Mouse (Mus musculus) neural tube, embryonic 13.5 days (tissue): Measurements from ENCODE around the gene Hpcal4. TPM values are rescaled to one million over a fixed set of nuclear protein-coding genes. Genes with fewer than 3 reads are reported as not detected.
A peak's percentile ranks its signal among the peaks of the same experiment; 100 is the strongest.
"Not testable (repeated sequence)": the region's sequence is repeated elsewhere in the genome, so short reads cannot be mapped to it uniquely, and the experiment has no call there.

Source experiments
- ATAC-seq: fragments of 200-750 bp; cut with Nextera tagmentation; 2 replicates; pipeline ENCODE4 v1.8.0; 2017; ENCODE audit warnings: low read depth, mild to moderate bottlenecking, moderate TSS enrichment, moderate library complexity
- H3K27ac ChIP-seq: fragments of 300-500 bp; sonication (generic); replicated peaks from 2 replicates; pipeline ENCODE4 v1.5.1; 2015; ENCODE audit warnings: moderate library complexity, mild to moderate bottlenecking, inconsistent platforms
- H3K27me3 ChIP-seq: fragments of 300-500 bp; sonication (generic); 2 replicates; pipeline ENCODE4 v1.6.1; 2015; ENCODE audit warnings: mild to moderate bottlenecking, inconsistent platforms
- H3K36me3 ChIP-seq: fragments of 300-500 bp; sonication (generic); 2 replicates; pipeline ENCODE4 v1.6.1; 2015; ENCODE audit warnings: mild to moderate bottlenecking, inconsistent platforms
- H3K4me1 ChIP-seq: fragments of 300-500 bp; sonication (generic); replicated peaks from 2 replicates; pipeline ENCODE4 v1.6.1; 2015; ENCODE audit warnings: inconsistent platforms
- H3K4me2 ChIP-seq: fragments of 300-500 bp; sonication (generic); 2 replicates; pipeline ENCODE4 v1.6.1; 2015; ENCODE audit warnings: inconsistent platforms, mild to moderate bottlenecking, moderate library complexity
- H3K4me3 ChIP-seq: fragments of 300-500 bp; sonication (generic); 2 replicates; pipeline ENCODE4 v1.5.1; 2015; ENCODE audit warnings: mild to moderate bottlenecking, inconsistent platforms
- H3K9ac ChIP-seq: fragments of 300-500 bp; sonication (generic); 2 replicates; pipeline ENCODE4 v1.6.1; 2015; ENCODE audit warnings: moderate library complexity, mild to moderate bottlenecking, inconsistent platforms
- H3K9me3 ChIP-seq: fragments of 300-500 bp; sonication (generic); 2 replicates; pipeline ENCODE4 v1.6.1; 2016; ENCODE audit warnings: inconsistent platforms
- WGBS: fragments of 180-500 bp; shearing (Covaris S2); methylation state at CpG from one replicate; pipeline ENCODE4 v1.1.7; 2015; 5-methylcytosine and 5-hydroxymethylcytosine counted together
- polyA plus RNA-seq: library from polyadenylated mRNA; unstranded; fragments of >200 nt; fragmentation: Nextera tagmentation; extraction: Ambion mirVana; gene quantifications from 2 replicates; pipeline ENCODE4 v1.2.1, GENCODE M21; 2015

Hpcal4 gene
- polyA plus RNA-seq, result 10.4 and 11.2 TPM in 2 replicates

DNA sequence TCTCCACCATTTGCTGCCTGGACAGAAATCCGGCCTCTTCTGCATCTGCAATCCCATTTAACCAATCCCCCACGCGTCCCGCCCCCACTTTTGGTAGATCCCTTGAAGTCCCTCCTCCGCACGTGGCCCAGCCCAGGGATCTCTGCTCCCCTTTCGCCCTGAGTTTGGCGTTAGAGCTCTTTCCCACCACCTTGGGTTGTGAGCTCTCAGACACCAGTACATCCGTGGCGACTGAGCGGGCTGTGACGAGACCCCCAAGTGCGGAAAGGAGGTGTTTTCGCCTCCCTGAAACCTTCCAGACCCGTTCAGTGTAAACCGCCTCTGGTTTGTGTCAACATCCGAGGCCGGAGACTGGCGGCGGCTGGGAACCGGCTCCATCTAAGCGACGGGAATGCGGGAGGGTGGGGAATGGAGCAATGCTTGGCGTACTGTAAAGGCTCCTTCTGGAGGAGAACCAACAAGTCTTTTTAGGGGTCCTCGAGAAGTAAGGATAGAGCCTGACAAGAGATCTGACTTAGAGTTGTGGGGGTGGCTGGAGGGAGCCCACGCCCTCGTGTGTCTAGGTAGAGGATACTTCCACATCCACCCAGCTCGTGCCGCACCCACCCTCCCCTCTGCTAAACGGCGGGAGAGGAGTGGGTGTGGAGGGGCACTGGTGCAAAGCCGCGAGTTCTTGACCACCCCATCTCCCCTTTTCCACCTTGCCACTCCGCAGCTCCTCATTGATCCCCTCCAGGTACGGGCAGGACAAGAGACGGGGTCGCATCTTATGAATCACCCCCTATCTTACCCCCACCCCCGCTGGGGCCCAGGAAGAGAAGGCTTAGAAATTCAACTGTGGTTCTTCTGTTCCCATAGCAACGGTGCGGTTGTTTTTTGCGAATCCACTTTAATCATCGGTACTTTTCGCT is at the start of gene Hpcal4:
Gene Hpcal4, plus strand, starts transcription at position 900 of the 911 bp plus-strand sequence.
- Histone ChIP-seq H3K4me3 (peak within 1 kb of the TSS; percentile 51), H3K36me3 (no peaks in the 10 kb centered on the region), H3K4me2 (peak within 1 kb of the TSS; percentile 66), H3K9ac (peak within 1 kb of the TSS; percentile 71), H3K9me3 (no peaks in the 10 kb centered on the region), H3K27ac (no peak within 1 kb of the TSS), H3K27me3 (peaks cover 73% of the 10 kb centered on the region), H3K4me1 (peaks cover 30% of the 10 kb centered on the region)
- ATAC-seq, result peak; percentile 62
- WGBS, result under 1% methylated on average over 44 of the region's 44 CpGs

DNA sequence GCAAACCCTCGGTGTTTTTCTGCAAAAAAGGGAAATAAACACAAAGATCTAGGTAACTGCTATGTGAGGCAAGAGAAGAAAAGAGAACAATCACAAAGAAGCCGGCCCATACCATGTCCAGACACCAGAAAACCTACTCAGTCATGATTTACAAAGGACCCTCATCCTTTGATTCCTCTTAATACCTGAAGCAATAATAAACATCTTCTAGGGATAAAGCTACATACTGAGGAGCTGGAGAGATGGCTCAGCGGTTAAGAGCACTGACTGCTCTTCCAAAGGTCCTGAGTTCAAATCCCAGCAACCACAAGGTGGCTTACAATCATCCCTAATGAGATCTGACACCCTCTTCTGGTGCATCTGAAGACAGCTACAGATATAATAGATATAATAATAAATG is 45.5 kb upstream of the Hpcal4 start:
- no peak overlapping the region for H3K4me3 ChIP-seq
- H3K9ac ChIP-seq, result no peak overlapping the region
- H3K27ac ChIP-seq, result no peak overlapping the region
- WGBS, result 91% methylated on average over 3 of the region's 3 CpGs
- H3K36me3 ChIP-seq, result peaks cover 43% of the 10 kb centered on the region
- no peak for ATAC-seq
- peaks cover 4% of the 10 kb centered on the region; the same call in 1 of the 2 replicates for H3K27me3 ChIP-seq
- peaks cover 24% of the 10 kb centered on the region for H3K4me1 ChIP-seq
- H3K9me3 ChIP-seq, result no peaks in the 10 kb centered on the region
- H3K4me2 ChIP-seq, result no peak overlapping the region

DNA sequence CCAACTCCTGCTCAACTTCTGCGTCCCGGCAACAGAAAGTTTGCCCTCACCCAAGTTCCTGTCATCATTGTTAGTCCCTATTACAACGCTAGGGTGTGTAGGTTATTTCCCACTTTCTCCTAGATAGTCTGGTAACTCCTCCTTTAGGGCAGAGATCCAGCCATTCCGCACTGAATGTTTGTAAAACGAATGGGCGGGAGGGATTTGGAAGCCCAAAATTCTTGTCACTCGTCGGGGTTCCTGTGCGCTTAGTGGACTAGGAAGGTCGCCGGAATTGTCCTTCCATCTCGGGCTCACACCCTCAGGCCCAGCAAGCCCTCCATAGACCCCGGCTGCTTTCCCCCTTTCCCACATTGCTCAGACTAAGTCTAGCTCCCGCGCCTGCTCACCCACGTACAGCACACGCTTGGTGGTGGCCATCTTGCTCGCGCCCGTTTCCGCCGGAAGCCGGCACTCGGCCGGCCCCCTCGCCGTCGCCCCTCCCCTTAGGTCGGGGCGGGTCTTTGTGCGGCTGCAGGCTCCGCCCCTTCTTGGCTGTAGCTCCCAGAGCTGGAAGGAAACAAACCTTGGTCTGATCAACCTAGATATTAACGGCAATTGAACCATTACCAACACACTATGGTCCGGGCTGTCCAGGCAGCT is 43.4 kb upstream of the Hpcal4 start, which contains the start of gene Ppie:
Gene Ppie, minus strand, starts transcription at position 439 of the 642 bp plus-strand sequence.
- Histone ChIP-seq H3K4me2 (peak within 1 kb of the TSS; percentile 90), H3K27me3 (peaks cover 13% of the 10 kb centered on the region), H3K4me1 (peaks cover 24% of the 10 kb centered on the region), H3K27ac (peak within 1 kb of the TSS; percentile 83), H3K9me3 (no peaks in the 10 kb centered on the region), H3K4me3 (peak within 1 kb of the TSS; percentile 69), H3K9ac (peak within 1 kb of the TSS; percentile 74), H3K36me3 (peaks cover 24% of the 10 kb centered on the region)
- WGBS, result under 1% methylated on average over 34 of the region's 34 CpGs
- peak; percentile 97 for ATAC-seq

DNA sequence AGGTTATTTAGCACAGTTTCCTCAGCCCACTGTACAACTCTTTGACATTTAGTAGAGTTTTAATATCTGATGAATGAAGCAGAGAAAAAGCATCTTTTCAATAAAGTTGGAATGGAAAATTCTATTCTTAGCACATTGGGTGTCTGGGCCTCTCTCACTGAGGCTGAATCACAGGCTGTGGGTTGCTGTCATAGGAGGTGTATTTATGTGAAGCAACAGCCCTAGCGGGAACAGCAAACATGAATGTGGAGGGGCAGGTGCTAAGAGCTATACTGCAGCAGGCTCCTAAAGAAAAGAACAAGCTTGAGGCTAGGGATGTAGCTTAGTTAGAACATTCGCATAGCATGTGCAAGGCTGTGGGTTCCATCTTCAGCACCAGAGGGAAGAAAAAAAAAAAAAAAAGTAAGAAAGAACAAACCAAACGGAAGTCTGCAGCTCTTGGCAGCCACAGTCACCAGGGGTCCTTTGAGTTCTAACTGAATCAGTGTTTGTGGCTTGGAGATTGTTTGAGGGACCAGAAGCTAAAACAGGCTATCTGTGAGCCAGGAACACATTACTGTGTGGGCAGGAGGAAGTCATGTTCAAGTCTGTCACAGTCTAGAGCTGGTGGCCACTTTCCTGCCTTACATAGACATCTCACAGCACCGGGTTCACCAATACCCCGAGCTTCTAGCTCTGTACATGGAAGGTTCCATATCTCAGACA is 35.4 kb upstream of the Hpcal4 start:
- no peak overlapping the region for H3K27ac ChIP-seq
- no peaks in the 10 kb centered on the region for H3K36me3 ChIP-seq
- H3K4me2 ChIP-seq, result no peak overlapping the region
- ATAC-seq, result no peak
- no peaks in the 10 kb centered on the region for H3K9me3 ChIP-seq
- H3K4me1 ChIP-seq, result no peaks in the 10 kb centered on the region
- H3K9ac ChIP-seq, result no peak overlapping the region
- peaks cover 10% of the 10 kb centered on the region for H3K27me3 ChIP-seq
- WGBS, result 70% methylated on average over 5 of the region's 5 CpGs
- no peak overlapping the region for H3K4me3 ChIP-seq

DNA sequence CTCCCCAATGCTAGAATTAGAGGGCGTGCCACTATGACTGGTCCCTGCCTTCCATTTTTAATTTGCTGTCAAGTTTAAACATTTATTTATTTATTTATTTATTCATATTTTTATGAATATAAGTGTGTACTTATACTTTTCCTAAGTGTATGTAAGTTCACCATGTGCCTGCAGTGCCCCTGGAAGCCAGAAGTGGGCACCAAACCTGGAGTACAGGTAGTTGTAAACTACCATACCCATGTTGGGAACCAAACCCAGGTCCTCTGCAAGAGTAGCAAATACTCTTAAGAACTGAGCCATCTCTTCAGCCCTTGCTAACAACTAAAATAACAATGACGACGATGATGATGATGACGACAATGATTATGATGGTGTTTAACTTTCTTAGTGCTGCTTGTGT is 31.0 kb upstream of the Hpcal4 start:
- Histone ChIP-seq H3K4me3 (no peak overlapping the region), H3K9me3 (no peaks in the 10 kb centered on the region), H3K4me1 (no peaks in the 10 kb centered on the region), H3K27ac (no peak overlapping the region), H3K27me3 (no peaks in the 10 kb centered on the region), H3K9ac (no peak overlapping the region), H3K36me3 (no peaks in the 10 kb centered on the region), H3K4me2 (no peak overlapping the region)
- no peak for ATAC-seq
- 81% methylated on average over 4 of the region's 4 CpGs for WGBS

DNA sequence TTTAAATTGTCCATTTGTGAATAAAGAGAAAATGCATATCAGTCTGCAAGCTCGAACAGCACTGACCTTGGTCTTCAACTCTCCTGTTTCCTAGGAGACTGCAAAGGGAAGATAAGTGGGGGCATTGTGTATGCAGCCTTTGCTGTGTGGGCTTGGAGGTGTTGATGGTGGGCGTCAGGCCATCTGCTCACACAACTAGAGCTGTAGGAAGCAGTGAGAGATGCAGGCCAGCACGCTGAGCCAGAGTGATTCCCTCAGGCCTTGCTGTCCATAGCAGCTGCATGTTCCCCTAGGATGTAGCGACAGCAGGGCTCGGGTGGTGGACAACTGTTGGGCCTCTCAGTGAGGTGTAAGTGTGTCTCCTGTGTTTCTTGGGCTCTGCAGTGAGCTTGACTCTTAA is 30.1 kb upstream of the Hpcal4 start:
- H3K4me2 ChIP-seq, result no peak overlapping the region
- H3K9ac ChIP-seq, result no peak overlapping the region
- no peaks in the 10 kb centered on the region for H3K27me3 ChIP-seq
- WGBS, result 45% methylated on average over 5 of the region's 5 CpGs
- no peaks in the 10 kb centered on the region for H3K4me1 ChIP-seq
- no peak for ATAC-seq
- no peaks in the 10 kb centered on the region for H3K36me3 ChIP-seq
- H3K9me3 ChIP-seq, result no peaks in the 10 kb centered on the region
- H3K27ac ChIP-seq, result no peak overlapping the region
- no peak overlapping the region for H3K4me3 ChIP-seq

DNA sequence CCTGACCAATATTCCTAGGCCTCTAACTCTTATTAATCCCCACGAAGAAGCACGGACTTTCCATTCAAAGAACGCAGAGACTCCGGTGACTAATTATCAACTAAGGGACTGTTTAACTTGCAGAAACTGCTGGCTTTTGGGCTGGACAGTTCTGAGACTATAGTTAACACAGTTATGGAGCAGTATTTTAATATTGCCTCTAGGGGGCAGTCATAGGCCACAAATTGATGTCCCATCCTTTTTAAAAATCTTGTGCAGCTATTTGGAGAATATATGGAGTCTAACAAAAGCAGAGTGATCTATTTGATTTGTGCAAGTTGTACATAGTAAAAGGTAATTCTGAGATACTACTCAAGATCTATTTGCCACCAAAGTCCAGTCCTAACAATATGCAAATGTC is 28.0 kb upstream of the Hpcal4 start:
- Histone ChIP-seq H3K9ac (no peak overlapping the region), H3K9me3 (no peaks in the 10 kb centered on the region), H3K4me2 (no peak overlapping the region), H3K36me3 (no peaks in the 10 kb centered on the region), H3K4me3 (no peak overlapping the region), H3K27ac (no peak overlapping the region), H3K27me3 (no peaks in the 10 kb centered on the region), H3K4me1 (no peaks in the 10 kb centered on the region)
- ATAC-seq, result 0 out of 2 replicates have a peak, but pooled peaks have one; percentile 32
- 34% methylated on average over 4 of the region's 4 CpGs for WGBS

DNA sequence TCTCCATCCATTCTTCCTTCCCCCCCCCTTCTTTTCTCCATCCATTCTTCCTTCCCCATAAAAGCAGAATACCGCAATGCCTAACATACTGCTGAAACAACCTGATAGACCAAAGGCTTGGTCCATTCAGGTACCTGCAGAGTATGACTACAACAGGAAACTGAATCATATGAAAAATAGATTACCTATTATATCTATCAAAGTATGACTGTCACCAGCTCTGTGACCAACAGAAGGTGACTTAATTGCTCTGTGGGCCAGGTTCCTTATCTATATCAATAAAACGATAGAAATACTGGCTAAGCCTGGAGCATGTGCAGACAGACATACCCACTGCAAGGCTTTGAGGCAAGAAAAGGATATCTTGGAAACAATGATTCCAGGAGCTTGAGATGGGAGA is 27.6 kb upstream of the Hpcal4 start:
- ATAC-seq, result no peak
- Histone ChIP-seq H3K4me1 (no peaks in the 10 kb centered on the region), H3K36me3 (no peaks in the 10 kb centered on the region), H3K27ac (no peak overlapping the region), H3K27me3 (no peaks in the 10 kb centered on the region), H3K4me3 (no peak overlapping the region), H3K4me2 (no peak overlapping the region), H3K9ac (no peak overlapping the region), H3K9me3 (no peaks in the 10 kb centered on the region)
- WGBS, result 58% methylated on average over 2 of the region's 2 CpGs

DNA sequence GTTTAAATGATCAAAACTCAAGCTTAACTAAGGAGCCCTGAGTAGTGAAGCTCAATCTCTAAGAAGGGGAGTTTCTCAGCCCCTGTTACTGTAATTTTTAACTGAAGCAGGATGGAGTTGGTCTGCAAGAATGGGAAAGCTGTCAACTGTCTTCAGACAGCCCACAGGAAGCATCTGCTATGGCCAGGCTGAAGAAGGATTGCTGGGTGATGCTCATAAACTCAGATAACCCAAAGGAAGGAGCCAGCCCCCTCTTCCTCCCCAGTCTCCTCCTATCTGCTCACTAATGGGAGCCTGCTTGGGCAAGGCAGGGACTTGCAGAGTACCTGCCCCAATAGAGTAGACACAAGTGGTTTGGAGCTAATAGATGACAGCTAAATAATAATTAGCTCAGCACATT is 27.2 kb upstream of the Hpcal4 start:
- H3K9me3 ChIP-seq, result no peaks in the 10 kb centered on the region
- no peak overlapping the region for H3K27ac ChIP-seq
- no peak overlapping the region for H3K9ac ChIP-seq

DNA sequence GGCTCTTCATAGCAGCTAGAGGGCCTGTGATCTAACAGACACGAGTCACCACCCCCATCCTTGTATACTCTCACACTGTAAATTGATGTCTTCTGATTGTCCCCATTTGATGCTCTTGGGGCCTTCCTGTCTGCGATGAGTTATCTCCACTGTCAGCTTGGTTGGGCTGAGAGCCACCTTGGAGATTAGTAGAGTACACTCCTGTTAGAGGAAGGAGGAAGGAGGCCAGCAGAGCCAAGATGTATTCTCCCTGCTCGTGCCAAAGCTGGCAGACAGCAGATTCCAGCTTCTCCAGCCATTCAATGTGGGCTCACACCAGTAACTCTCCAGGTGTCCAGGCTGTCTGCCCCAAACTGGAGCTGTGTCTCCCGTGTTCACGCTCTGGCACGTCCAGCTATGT is 22.5 kb upstream of the Hpcal4 start:
- H3K9ac ChIP-seq, result no peak overlapping the region
- WGBS, result 85% methylated on average over 6 of the region's 6 CpGs
- peaks cover 9% of the 10 kb centered on the region for H3K4me1 ChIP-seq
- H3K4me2 ChIP-seq, result no peak overlapping the region
- no peaks in the 10 kb centered on the region for H3K36me3 ChIP-seq
- H3K27me3 ChIP-seq, result 0 out of 2 replicates have a peak, but pooled peaks cover 7% of the 10 kb centered on the region
- H3K27ac ChIP-seq, result no peak overlapping the region
- no peak overlapping the region for H3K4me3 ChIP-seq
- no peaks in the 10 kb centered on the region for H3K9me3 ChIP-seq
- no peak for ATAC-seq

More for the DNA sequence above, 27.2 kb upstream of the Hpcal4 start:
- no peak overlapping the region for H3K4me2 ChIP-seq
- H3K4me1 ChIP-seq, result no peaks in the 10 kb centered on the region
- ATAC-seq, result no peak
- no peaks in the 10 kb centered on the region for H3K36me3 ChIP-seq
- H3K27me3 ChIP-seq, result no peaks in the 10 kb centered on the region
- no peak overlapping the region for H3K4me3 ChIP-seq

DNA sequence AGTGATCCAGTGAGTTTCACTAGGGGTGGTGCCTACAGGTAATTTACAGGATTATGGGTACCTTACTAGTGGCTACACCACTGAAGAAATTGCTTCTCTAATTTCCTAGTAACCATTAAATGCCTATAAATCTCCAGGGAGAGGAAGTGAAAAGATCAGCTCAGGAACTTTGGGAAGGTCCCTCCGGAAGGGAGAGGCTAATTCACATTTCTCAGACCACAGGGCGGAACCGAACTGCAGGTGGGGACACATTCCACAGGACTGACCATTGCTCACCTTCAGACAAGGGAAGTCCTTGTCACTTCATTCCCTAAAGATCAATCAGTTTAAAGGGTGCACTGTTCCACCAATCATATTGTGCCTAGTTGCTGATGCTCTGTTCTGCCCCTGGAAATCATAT is 21.8 kb upstream of the Hpcal4 start:
- not testable (repeated sequence) for H3K9ac ChIP-seq, H3K9me3 ChIP-seq, H3K27me3 ChIP-seq, H3K36me3 ChIP-seq, H3K4me1 ChIP-seq, H3K27ac ChIP-seq, H3K4me3 ChIP-seq, ATAC-seq, H3K4me2 ChIP-seq
- WGBS, result 67% methylated on average over 3 of the region's 3 CpGs
